Mouse (Mus musculus): ENCODE data around the gene Sbk2. TPM values are rescaled to one million over a fixed set of nuclear protein-coding genes. Genes with fewer than 3 reads are reported as not detected.
"Not testable (repeated sequence)": the region's sequence is repeated elsewhere in the genome, so short reads cannot be mapped to it uniquely, and the experiment has no call there.

Gene Sbk2
- polyA plus RNA-seq (2014; fragmentation: Nextera tagmentation; extraction: Ambion mirVana) = not detected in 2 replicates

GRCm38 (mm10) chr7:4964272-4964671 lies at the start of gene Sbk2:
Gene Sbk2, minus strand, starts transcription at chr7:4964406.
- Histone ChIP-seq H3K4me1 (ENCODE audit: control insufficient read depth, insufficient read depth, low read length) (no peaks in the 10 kb centered on the region), H3K36me3 (ENCODE audit: control insufficient read depth, insufficient read depth, low read length) (no peaks in the 10 kb centered on the region), H3K27me3 (replicated peaks; ENCODE audit: control insufficient read depth, insufficient read depth, low read length) (no peaks in the 10 kb centered on the region), H3K27ac (ENCODE audit: low read depth, low read length) (no peak within 1 kb of the TSS), H3K9ac (ENCODE audit: low read length) (no peak within 1 kb of the TSS), H3K9me3 (replicated peaks; ENCODE audit: control insufficient read depth, low read length) (no peaks in the 10 kb centered on the region), H3K4me2 (ENCODE audit: low read length) (no peak within 1 kb of the TSS), H3K4me3 (ENCODE audit: low read depth, low read length) (no peak within 1 kb of the TSS)
- WGBS = 5% methylated on average over 10 of the region's 10 CpGs
- ATAC-seq (peak; percentile 66), DNase-seq (ENCODE audit: low spot score) (peak; percentile 66)

GRCm38 (mm10) chr7:5012681-5013513 lies 48.7 kb upstream of the Sbk2 start:
- 92% methylated on average over 27 of the region's 27 CpGs for WGBS

GRCm38 (mm10) chr7:5008229-5008628 lies 44.0 kb upstream of the Sbk2 start:
- Histone ChIP-seq H3K4me2 (ENCODE audit: low read length) (no peak overlapping the region), H3K27me3 (replicated peaks; ENCODE audit: control insufficient read depth, insufficient read depth, low read length) (no peaks in the 10 kb centered on the region), H3K4me1 (ENCODE audit: control insufficient read depth, insufficient read depth, low read length) (no peaks in the 10 kb centered on the region), H3K9ac (ENCODE audit: low read length) (no peak overlapping the region), H3K9me3 (replicated peaks; ENCODE audit: control insufficient read depth, low read length) (no peaks in the 10 kb centered on the region), H3K36me3 (ENCODE audit: control insufficient read depth, insufficient read depth, low read length) (peaks cover 68% of the 10 kb centered on the region), H3K27ac (ENCODE audit: low read depth, low read length) (no peak overlapping the region), H3K4me3 (ENCODE audit: low read depth, low read length) (no peak overlapping the region)
- ATAC-seq (no peak), DNase-seq (ENCODE audit: low spot score) (no peak)
- WGBS = 97% methylated on average over 26 of the region's 26 CpGs

More at GRCm38 (mm10) chr7:5012681-5013513, 48.7 kb upstream of the Sbk2 start:
- Histone ChIP-seq H3K9ac (ENCODE audit: low read length) (no peak overlapping the region), H3K4me3 (ENCODE audit: low read depth, low read length) (no peak overlapping the region), H3K27ac (ENCODE audit: low read depth, low read length) (no peak overlapping the region), H3K9me3 (replicated peaks; ENCODE audit: control insufficient read depth, low read length) (no peaks in the 10 kb centered on the region), H3K4me1 (ENCODE audit: control insufficient read depth, insufficient read depth, low read length) (peaks cover 5% of the 10 kb centered on the region; the same call in 1 of the 2 replicates), H3K27me3 (replicated peaks; ENCODE audit: control insufficient read depth, insufficient read depth, low read length) (no peaks in the 10 kb centered on the region), H3K4me2 (ENCODE audit: low read length) (peak overlapping the region; percentile 52; the same call in 1 of the 2 replicates), H3K36me3 (ENCODE audit: control insufficient read depth, insufficient read depth, low read length) (peaks cover 50% of the 10 kb centered on the region)
- DNase-seq (ENCODE audit: low spot score) (no peak), ATAC-seq (no peak)

GRCm38 (mm10) chr7:5002876-5003275 lies 38.7 kb upstream of the Sbk2 start:
- ATAC-seq; DNase-seq (ENCODE audit: low spot score); H3K4me1 ChIP-seq (ENCODE audit: control insufficient read depth, insufficient read depth, low read length); H3K4me3 ChIP-seq (ENCODE audit: low read depth, low read length); H3K9me3 ChIP-seq (replicated peaks; ENCODE audit: control insufficient read depth, low read length); H3K27me3 ChIP-seq (replicated peaks; ENCODE audit: control insufficient read depth, insufficient read depth, low read length); H3K27ac ChIP-seq (ENCODE audit: low read depth, low read length); H3K9ac ChIP-seq (ENCODE audit: low read length); H3K4me2 ChIP-seq (ENCODE audit: low read length): not testable (repeated sequence)
- 60% methylated on average over 8 of the region's 8 CpGs for WGBS
- H3K36me3 ChIP-seq (ENCODE audit: control insufficient read depth, insufficient read depth, low read length) = peaks cover 18% of the 10 kb centered on the region

GRCm38 (mm10) chr7:4999876-5000275 lies 35.7 kb upstream of the Sbk2 start:
- Histone ChIP-seq H3K27me3 (replicated peaks; ENCODE audit: control insufficient read depth, insufficient read depth, low read length) (no peaks in the 10 kb centered on the region), H3K27ac (ENCODE audit: low read depth, low read length) (no peak overlapping the region), H3K4me3 (ENCODE audit: low read depth, low read length) (no peak overlapping the region), H3K36me3 (ENCODE audit: control insufficient read depth, insufficient read depth, low read length) (no peaks in the 10 kb centered on the region), H3K4me2 (ENCODE audit: low read length) (no peak overlapping the region), H3K9me3 (replicated peaks; ENCODE audit: control insufficient read depth, low read length) (no peaks in the 10 kb centered on the region), H3K4me1 (ENCODE audit: control insufficient read depth, insufficient read depth, low read length) (peaks cover 2% of the 10 kb centered on the region), H3K9ac (ENCODE audit: low read length) (no peak overlapping the region)
- ATAC-seq = no peak
- no peak for DNase-seq (ENCODE audit: low spot score)
- WGBS = 69% methylated on average over 2 of the region's 2 CpGs

GRCm38 (mm10) chr7:4996934-4997333 lies 32.7 kb upstream of the Sbk2 start:
- Histone ChIP-seq H3K9me3 (replicated peaks; ENCODE audit: control insufficient read depth, low read length) (no peaks in the 10 kb centered on the region), H3K9ac (ENCODE audit: low read length) (peak overlapping the region; percentile 93; the same call in 1 of the 2 replicates), H3K27ac (ENCODE audit: low read depth, low read length) (no peak overlapping the region), H3K36me3 (ENCODE audit: control insufficient read depth, insufficient read depth, low read length) (peaks cover 23% of the 10 kb centered on the region), H3K4me1 (ENCODE audit: control insufficient read depth, insufficient read depth, low read length) (peaks cover 10% of the 10 kb centered on the region), H3K4me3 (ENCODE audit: low read depth, low read length) (peak overlapping the region; percentile 80), H3K4me2 (ENCODE audit: low read length) (peak overlapping the region; percentile 69), H3K27me3 (replicated peaks; ENCODE audit: control insufficient read depth, insufficient read depth, low read length) (no peaks in the 10 kb centered on the region)
- WGBS = 72% methylated on average over 6 of the region's 8 CpGs
- ATAC-seq (no peak), DNase-seq (ENCODE audit: low spot score) (no peak)

GRCm38 (mm10) chr7:4996003-4996895 lies 32.0 kb upstream of the Sbk2 start, which contains the start of gene Zfp579:
Gene Zfp579, minus strand, starts transcription at chr7:4996158.
- H3K36me3 ChIP-seq (ENCODE audit: control insufficient read depth, insufficient read depth, low read length) = peaks cover 30% of the 10 kb centered on the region
- peak; percentile 85 for ATAC-seq
- H3K4me3 ChIP-seq (ENCODE audit: low read depth, low read length) = peak within 1 kb of the TSS; percentile 80
- H3K9me3 ChIP-seq (replicated peaks; ENCODE audit: control insufficient read depth, low read length) = no peaks in the 10 kb centered on the region
- peak within 1 kb of the TSS; percentile 69 for H3K4me2 ChIP-seq (ENCODE audit: low read length)
- DNase-seq (ENCODE audit: low spot score) = peak; percentile 95
- H3K4me1 ChIP-seq (ENCODE audit: control insufficient read depth, insufficient read depth, low read length) = peaks cover 10% of the 10 kb centered on the region
- H3K27me3 ChIP-seq (replicated peaks; ENCODE audit: control insufficient read depth, insufficient read depth, low read length) = no peaks in the 10 kb centered on the region
- H3K9ac ChIP-seq (ENCODE audit: low read length) = peak within 1 kb of the TSS; percentile 93
- H3K27ac ChIP-seq (ENCODE audit: low read depth, low read length) = peak within 1 kb of the TSS; percentile 73
- WGBS = 5% methylated on average over 15 of the region's 26 CpGs

- H3K27me3 ChIP-seq (replicated peaks; ENCODE audit: control insufficient read depth, insufficient read depth, low read length) = no peaks in the 10 kb centered on the region
- DNase-seq (ENCODE audit: low spot score) (no peak), ATAC-seq (peak; percentile 21)
- no peaks in the 10 kb centered on the region for H3K9me3 ChIP-seq (replicated peaks; ENCODE audit: control insufficient read depth, low read length)
- WGBS = 6% methylated on average over 18 of the region's 19 CpGs
- peaks cover 10% of the 10 kb centered on the region for H3K4me1 ChIP-seq (ENCODE audit: control insufficient read depth, insufficient read depth, low read length)
- H3K4me3 ChIP-seq (ENCODE audit: low read depth, low read length) = peak overlapping the region; percentile 80
- peak overlapping the region; percentile 93 for H3K9ac ChIP-seq (ENCODE audit: low read length)
- peak overlapping the region; percentile 69 for H3K4me2 ChIP-seq (ENCODE audit: low read length)
- peak overlapping the region; percentile 56; the same call in 1 of the 2 replicates for H3K27ac ChIP-seq (ENCODE audit: low read depth, low read length)
- peaks cover 31% of the 10 kb centered on the region for H3K36me3 ChIP-seq (ENCODE audit: control insufficient read depth, insufficient read depth, low read length)
Measured at GRCm38 (mm10) chr7:4995268-4996002, 31.2 kb upstream of the Sbk2 start.

All from forebrain, embryonic 14.5 days (tissue).